Mouse (Mus musculus): Measurements from ENCODE around the gene Defb20. TPM values are rescaled to one million over a fixed set of nuclear protein-coding genes. Genes with fewer than 3 reads are reported as not detected.

Defb20 gene
- total RNA-seq, 4 experiments from 2014 or later: 0.73 TPM; not detected in 3

- no peak for DNase-seq (ENCODE audit: low spot score in 2 of 2)
Observed at GRCm38 (mm10) chr2:152498020-152498419, 21.2 kb downstream of the Defb20 start.

GRCm38 (mm10) chr2:152500204-152500862 lies 23.5 kb downstream of the Defb20 start:
- DNase-seq (ENCODE audit: low spot score in 2 of 2): no peak

GRCm38 (mm10) chr2:152500863-152501229 lies 24.0 kb downstream of the Defb20 start:
- no peak for DNase-seq (ENCODE audit: low spot score in 2 of 2)

GRCm38 (mm10) chr2:152503950-152504349 lies 27.1 kb downstream of the Defb20 start:
- DNase-seq (ENCODE audit: low spot score in 2 of 2): no peak

- no peak for DNase-seq (ENCODE audit: low spot score in 2 of 2)
Observed at GRCm38 (mm10) chr2:152511592-152511991, 34.7 kb downstream of the Defb20 start, which contains the start of gene Defb26. Gene Defb26 (minus strand): TSS chr2:152511692.

- DNase-seq (ENCODE audit: low spot score in 2 of 2): no peak
Observed at GRCm38 (mm10) chr2:152516084-152516483, 39.2 kb downstream of the Defb20 start.

GRCm38 (mm10) chr2:152517981-152518380 lies 41.1 kb downstream of the Defb20 start, which contains the start of gene Defb28:
Gene Defb28 (plus strand): TSS chr2:152518255.
- no peak for DNase-seq (ENCODE audit: low spot score in 2 of 2)

Other genes starting within 250 kb of the Defb20 start
- gene Tbc1d20, start 183.2 kb upstream of the Defb20 start, total RNA-seq (2022): 10 to 100 TPM; 48.3 to 55.9 (median 50.5) TPM
- gene Rbck1, start 144.4 kb upstream of the Defb20 start, total RNA-seq (2022): 100 to 1,000 TPM; 108 to 121 (median 111) TPM
- 1 to 10 TPM; 1.2 to 2.4 (median 1.4) TPM for gene Trib3, start 133.0 kb upstream of the Defb20 start, total RNA-seq (2022)
- 100 to 1,000 TPM in 2 of 4 experiments, 10 to 100 TPM in 2; 90.3 to 104 (median 96.4) TPM for gene Nrsn2, start 100.4 kb upstream of the Defb20 start, total RNA-seq (2022)
- 10 to 100 TPM; 13.7 to 17.3 (median 16.5) TPM for gene Sox12, start 79.0 kb upstream of the Defb20 start, total RNA-seq (2022)
- 10 to 100 TPM in 2 of 4 experiments, 1 to 10 TPM in 2; 9.1 to 10.4 (median 9.9) TPM for gene Zcchc3, start 62.0 kb upstream of the Defb20 start, total RNA-seq (2022)
- 1 to 10 TPM; 2.5 to 3.9 (median 3.0) TPM for gene 6820408C15Rik, start 61.5 kb upstream of the Defb20 start, total RNA-seq (2022)
- gene Defb23, start 12.4 kb upstream of the Defb20 start, total RNA-seq (2022): not detected
- not detected for gene Defb22, start 13.1 kb downstream of the Defb20 start, total RNA-seq (2022)
- gene Defb26, start 34.6 kb downstream of the Defb20 start, total RNA-seq (2022): not detected
- gene Defb28, start 41.2 kb downstream of the Defb20 start, total RNA-seq (2022): not detected
- gene Defb29, start 63.0 kb downstream of the Defb20 start, total RNA-seq (2022): not detected
- not detected for gene Gm17416, start 92.3 kb downstream of the Defb20 start, total RNA-seq (2022)
- gene Defb21, start 95.7 kb downstream of the Defb20 start, total RNA-seq (2022): not detected
- not detected for gene Defb19, start 103.2 kb downstream of the Defb20 start, total RNA-seq (2022)
- not detected for gene Defb45, start 122.3 kb downstream of the Defb20 start, total RNA-seq (2022)
- not detected for gene Defb36, start 127.3 kb downstream of the Defb20 start, total RNA-seq (2022)
- gene Defb25, start 146.0 kb downstream of the Defb20 start, total RNA-seq (2022): not detected
- 1 to 10 TPM in 1 of 4 experiments, under 1 TPM in 3; 0.61 to 1.1 (median 0.72) TPM for gene Rem1, start 149.9 kb downstream of the Defb20 start, total RNA-seq (2022)
- gene H13, start 192.4 kb downstream of the Defb20 start, total RNA-seq (2022): 10 to 100 TPM; 69.8 to 81.5 (median 78.5) TPM
- gene Mcts2, start 210.0 kb downstream of the Defb20 start, total RNA-seq (2022): 10 to 100 TPM; 17.7 to 21.8 (median 19.0) TPM